8 mouse cellular contexts compared by ENCODE assay signal in the genomic region with DNA sequence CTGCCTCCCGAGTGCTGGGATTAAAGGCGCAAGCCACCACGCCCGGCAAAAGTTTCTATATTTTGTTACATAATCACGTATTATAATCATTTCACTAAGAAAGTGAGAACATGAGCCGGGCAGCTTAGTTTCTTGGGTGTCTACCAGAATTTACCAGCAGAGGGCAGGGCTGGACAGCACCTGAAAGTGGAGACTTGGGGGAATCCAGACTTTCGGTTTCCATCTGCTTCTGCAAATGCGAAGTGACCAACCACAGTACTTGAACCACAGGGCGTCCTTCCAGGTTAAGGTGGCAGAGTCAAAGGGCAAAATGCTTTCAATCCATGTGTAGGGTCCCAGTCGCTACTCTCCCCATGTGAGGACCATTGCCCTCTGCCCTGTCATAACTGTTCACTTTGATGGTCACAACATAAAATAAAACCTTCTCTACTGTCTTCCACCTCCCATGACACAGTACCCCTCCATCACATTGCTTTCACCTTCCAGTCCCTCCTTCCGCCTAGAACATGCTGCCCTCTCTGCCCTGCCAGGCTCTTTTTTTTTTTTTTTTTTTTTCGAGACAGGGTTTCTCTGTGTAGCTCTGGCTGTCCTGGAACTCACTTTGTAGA. TPM values are rescaled to one million over a fixed set of nuclear protein-coding genes. Genes with fewer than 3 reads are reported as not detected.
DNase-seq lines count a peak whose midpoint lies in the region; ATAC-seq and TF ChIP-seq lines count a peak whose summit lies in the region.

No protein-coding gene starts in this region.

- TF ChIP-seq EP300 in lung, postnatal 0 days (IDR thresholded peaks at IDR 0.05) = no peak

- WGBS in forebrain, embryonic 15.5 days = 38% methylated on average over 12 of the region's 12 CpGs
- 30% methylated on average over 11 of the region's 12 CpGs for WGBS in lung, postnatal 0 days

- TF ChIP-seq CTCF in lung, postnatal 0 days (IDR thresholded peaks at IDR 0.05) = peak; percentile 89

- H3K36me3 ChIP-seq in forebrain, embryonic 15.5 days = no peaks in the 10 kb centered on the region
- H3K36me3 ChIP-seq in lung, postnatal 0 days (ENCODE audit: insufficient read depth, low read length) = no peaks in the 10 kb centered on the region

- no peak overlapping the region for H3K9ac ChIP-seq in forebrain, embryonic 15.5 days (replicated peaks)
- no peak overlapping the region for H3K9ac ChIP-seq in lung, postnatal 0 days (replicated peaks; ENCODE audit: low read depth)

- H3K27me3 ChIP-seq in forebrain, embryonic 15.5 days = no peaks in the 10 kb centered on the region
- no peaks in the 10 kb centered on the region for H3K27me3 ChIP-seq in lung, postnatal 0 days (replicated peaks; ENCODE audit: insufficient read depth, low read length)

- H3K27ac ChIP-seq in forebrain, embryonic 15.5 days (replicated peaks) = no peak overlapping the region
- no peak overlapping the region for H3K27ac ChIP-seq in lung, postnatal 0 days (ENCODE audit: low read length)

- H3K4me1 ChIP-seq in forebrain, embryonic 15.5 days = no peaks in the 10 kb centered on the region
- H3K4me1 ChIP-seq in lung, postnatal 0 days (ENCODE audit: insufficient read depth, low read depth, low read length) = no peaks in the 10 kb centered on the region

- no peak for ATAC-seq in forebrain, embryonic 15.5 days (replicated peaks)
- peak; percentile 85 for ATAC-seq in lung, postnatal 0 days

- H3K9me3 ChIP-seq in forebrain, embryonic 15.5 days = no peaks in the 10 kb centered on the region
- no peaks in the 10 kb centered on the region for H3K9me3 ChIP-seq in lung, postnatal 0 days (ENCODE audit: low read length)

- 0 out of 2 replicates have a peak overlapping the region, but pooled peaks have one; percentile 19 for H3K4me2 ChIP-seq in forebrain, embryonic 15.5 days (replicated peaks)
- H3K4me2 ChIP-seq in lung, postnatal 0 days (replicated peaks; ENCODE audit: low read depth, low read length) = peak overlapping the region; percentile 49

- no peak overlapping the region for H3K4me3 ChIP-seq in forebrain, embryonic 15.5 days
- H3K4me3 ChIP-seq in lung, postnatal 0 days (ENCODE audit: low read depth, low read length) = peak overlapping the region; percentile 18

- DNase-seq in Muller cell, postnatal 12 days (ENCODE audit: inconsistent ontology term) = peak; percentile 72
- peak; percentile 66 for DNase-seq in cerebellum, adult 11 months
- peak; percentile 88 for DNase-seq in heart, postnatal 4 days
- peak; percentile 80 to 81 for DNase-seq in layer of hippocampus, postnatal 10 days (ENCODE audit: low spot score in 2 of 2)
- DNase-seq in lung, postnatal 0 days (ENCODE audit: low spot score) = peak; percentile 93
- DNase-seq in right cerebral cortex, adult 18-20 months = peak; percentile 81
- DNase-seq in urinary bladder, adult 18-20 months (ENCODE audit: low spot score in 2 of 2) = peak; percentile 64 to 78

RNA-seq across cellular contexts. Expression of gene Actr2, which starts 20.3 kb away (rescaled TPM):
- 157 and 182 TPM in 2 replicates for polyA plus RNA-seq in forebrain, embryonic 15.5 days (2015; fragmentation: Nextera tagmentation; extraction: Ambion mirVana)
- total RNA-seq in heart, postnatal 4 days (2021) = 100 to 1,000 TPM; 109 TPM
- 100 to 1,000 TPM; 307 to 336 TPM for total RNA-seq in layer of hippocampus, postnatal 10 days (2021)
- 93.1 and 103 TPM in 2 replicates for polyA plus RNA-seq in lung, postnatal 0 days (2015; fragmentation: Nextera tagmentation; extraction: Ambion mirVana)
